Mouse (Mus musculus): ENCODE results near the gene Crebbp. TPM values are rescaled to one million over a fixed set of nuclear protein-coding genes. Genes with fewer than 3 reads are reported as not detected.

Crebbp gene
- polyA plus RNA-seq, 1 experiment from 2014 or later: 28.8 TPM

DNA sequence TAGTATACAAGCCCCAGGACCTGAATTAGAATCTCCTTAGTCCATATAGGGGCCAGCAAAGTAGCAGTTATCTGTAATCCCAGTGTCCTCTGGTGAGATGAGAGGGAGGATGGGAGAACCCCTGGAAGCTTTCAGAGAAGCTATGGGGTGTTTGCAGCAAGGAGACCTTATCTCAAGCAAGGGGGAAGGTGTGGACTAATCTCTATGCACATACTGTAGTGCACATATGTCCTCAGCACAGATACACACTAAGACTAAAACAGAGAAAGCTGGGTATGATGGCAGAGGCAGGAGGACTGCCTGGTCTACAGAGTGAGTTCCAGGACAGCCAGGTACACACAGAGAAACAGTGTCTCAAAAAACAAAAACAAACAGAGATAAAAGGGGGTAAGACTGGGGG lies 21.8 kb upstream of the Crebbp start:
- DNase-seq (ENCODE audit: low spot score): no peak
- no peak overlapping the region for H3K4me2 ChIP-seq (ENCODE audit: low read length)
- no peaks in the 10 kb centered on the region for H3K27me3 ChIP-seq (ENCODE audit: insufficient read depth, low read length)
- no peak for ATAC-seq (replicated peaks; ENCODE audit: low FRiP score, low read depth)
- H3K9me3 ChIP-seq (replicated peaks; ENCODE audit: low read length): no peaks in the 10 kb centered on the region
- no peak overlapping the region for H3K4me3 ChIP-seq (replicated peaks; ENCODE audit: low read depth, low read length)
- no peaks in the 10 kb centered on the region for H3K36me3 ChIP-seq (ENCODE audit: insufficient read depth, low read length)
- no peak overlapping the region for H3K27ac ChIP-seq
- no peak overlapping the region for H3K9ac ChIP-seq (ENCODE audit: low read depth, low read length)
- no peak for TF ChIP-seq CTCF (IDR thresholded peaks at IDR 0.05; ENCODE audit: low read depth)
- H3K4me1 ChIP-seq (replicated peaks; ENCODE audit: insufficient read depth, low read length): no peaks in the 10 kb centered on the region

DNA sequence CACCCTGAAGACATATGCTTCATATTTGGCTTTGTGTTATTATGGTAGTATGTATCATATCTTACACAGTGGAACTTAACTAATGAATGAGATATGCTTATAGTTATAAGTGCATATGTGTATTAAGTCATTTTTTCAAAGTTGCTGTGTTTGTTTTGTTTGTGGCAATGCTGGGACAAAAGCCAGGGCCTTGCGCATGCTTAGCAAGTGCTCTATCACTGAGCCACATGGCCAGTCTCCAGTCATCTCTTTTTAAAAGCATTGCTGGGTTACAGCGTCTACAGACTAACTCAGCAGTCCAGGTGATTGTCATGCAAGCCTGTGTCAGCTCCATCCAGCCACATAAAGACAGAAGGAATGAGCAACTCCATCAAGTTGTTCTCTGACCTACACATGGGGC lies 12.0 kb upstream of the Crebbp start:
- Histone ChIP-seq H3K4me1 (replicated peaks; ENCODE audit: insufficient read depth, low read length) (no peaks in the 10 kb centered on the region), H3K27me3 (ENCODE audit: insufficient read depth, low read length) (no peaks in the 10 kb centered on the region), H3K27ac (no peak overlapping the region), H3K4me3 (replicated peaks; ENCODE audit: low read depth, low read length) (no peak overlapping the region), H3K9ac (ENCODE audit: low read depth, low read length) (no peak overlapping the region), H3K36me3 (ENCODE audit: insufficient read depth, low read length) (no peaks in the 10 kb centered on the region), H3K9me3 (replicated peaks; ENCODE audit: low read length) (no peaks in the 10 kb centered on the region), H3K4me2 (ENCODE audit: low read length) (no peak overlapping the region)
- DNase-seq (ENCODE audit: low spot score): no peak
- no peak for TF ChIP-seq CTCF (IDR thresholded peaks at IDR 0.05; ENCODE audit: low read depth)
- ATAC-seq (replicated peaks; ENCODE audit: low FRiP score, low read depth): no peak
- WGBS: 84% methylated on average over 2 of the region's 2 CpGs

GRCm38 (mm10) chr16:4214631-4215240 lies 939 bp upstream of the Crebbp start:
- Histone ChIP-seq H3K9ac (ENCODE audit: low read depth, low read length) (peak overlapping the region; percentile 98), H3K4me2 (ENCODE audit: low read length) (peak overlapping the region; percentile 85), H3K36me3 (ENCODE audit: insufficient read depth, low read length) (no peaks in the 10 kb centered on the region), H3K4me3 (replicated peaks; ENCODE audit: low read depth, low read length) (peak overlapping the region; percentile 73), H3K27me3 (ENCODE audit: insufficient read depth, low read length) (no peaks in the 10 kb centered on the region), H3K27ac (no peak overlapping the region), H3K9me3 (replicated peaks; ENCODE audit: low read length) (no peaks in the 10 kb centered on the region), H3K4me1 (replicated peaks; ENCODE audit: insufficient read depth, low read length) (no peaks in the 10 kb centered on the region)
- DNase-seq (ENCODE audit: low spot score) (no peak), ATAC-seq (replicated peaks; ENCODE audit: low FRiP score, low read depth) (0 out of 2 replicates have a peak, but pooled peaks have one; percentile 1)
- TF ChIP-seq CTCF (IDR thresholded peaks at IDR 0.05; ENCODE audit: low read depth): no peak
- 44% methylated on average over 10 of the region's 10 CpGs for WGBS

DNA sequence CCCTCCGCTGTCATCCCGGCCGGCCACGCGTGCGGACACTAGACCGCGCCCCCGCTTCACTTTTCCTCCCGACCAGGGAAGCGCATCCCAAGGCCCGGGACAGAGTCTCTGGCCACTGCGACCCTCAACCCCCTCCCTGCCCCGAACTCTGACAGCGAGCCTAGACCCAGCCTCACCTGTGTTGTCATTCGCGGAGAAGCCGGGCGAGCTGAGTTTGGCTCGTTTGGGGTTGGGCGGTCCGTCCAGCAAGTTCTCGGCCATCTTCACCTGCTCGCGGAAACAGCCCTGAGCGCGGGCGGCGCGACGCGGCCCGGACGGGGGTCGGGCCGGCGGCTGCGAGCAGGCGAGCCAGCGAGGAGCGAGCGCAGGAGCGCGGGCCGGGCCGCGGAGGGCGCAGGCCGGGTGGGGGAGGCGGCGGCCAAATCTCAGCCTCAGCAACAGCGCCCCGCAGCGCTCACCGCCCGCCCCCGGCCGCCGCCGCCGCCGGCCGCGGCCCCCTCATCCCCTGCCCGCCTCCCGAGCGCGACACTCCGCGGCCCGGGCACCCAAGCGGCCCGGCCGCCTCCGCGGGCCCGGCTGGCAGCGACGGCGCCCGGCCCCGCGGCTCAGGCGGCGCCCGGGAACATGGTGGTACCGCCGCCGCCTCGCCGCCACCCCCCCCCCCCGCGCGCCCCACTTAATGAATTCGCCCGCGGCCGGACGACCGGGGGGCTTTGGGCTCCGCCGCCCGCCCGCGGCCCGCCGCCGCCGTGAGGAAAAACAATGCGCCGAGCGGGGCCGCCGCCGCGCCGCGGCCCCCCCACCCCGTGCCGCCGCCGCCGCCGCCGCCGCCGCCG lies 616 bp downstream of the Crebbp start:
- H3K4me1 ChIP-seq (replicated peaks; ENCODE audit: insufficient read depth, low read length): no peaks in the 10 kb centered on the region
- peak overlapping the region; percentile 85 for H3K4me2 ChIP-seq (ENCODE audit: low read length)
- DNase-seq (ENCODE audit: low spot score): peak; percentile 76
- H3K27ac ChIP-seq: peak overlapping the region; percentile 99
- H3K4me3 ChIP-seq (replicated peaks; ENCODE audit: low read depth, low read length): peak overlapping the region; percentile 73
- peak; percentile 70 for ATAC-seq (replicated peaks; ENCODE audit: low FRiP score, low read depth)
- 0 out of 2 replicates have a peak, but pooled peaks cover 2% of the 10 kb centered on the region for H3K36me3 ChIP-seq (ENCODE audit: insufficient read depth, low read length)
- no peaks in the 10 kb centered on the region for H3K27me3 ChIP-seq (ENCODE audit: insufficient read depth, low read length)
- H3K9me3 ChIP-seq (replicated peaks; ENCODE audit: low read length): no peaks in the 10 kb centered on the region
- WGBS: under 1% methylated on average over 61 of the region's 128 CpGs
- H3K9ac ChIP-seq (ENCODE audit: low read depth, low read length): peak overlapping the region; percentile 98
- TF ChIP-seq CTCF (IDR thresholded peaks at IDR 0.05; ENCODE audit: low read depth): no peak; the same call in 1 of the 2 replicates

DNA sequence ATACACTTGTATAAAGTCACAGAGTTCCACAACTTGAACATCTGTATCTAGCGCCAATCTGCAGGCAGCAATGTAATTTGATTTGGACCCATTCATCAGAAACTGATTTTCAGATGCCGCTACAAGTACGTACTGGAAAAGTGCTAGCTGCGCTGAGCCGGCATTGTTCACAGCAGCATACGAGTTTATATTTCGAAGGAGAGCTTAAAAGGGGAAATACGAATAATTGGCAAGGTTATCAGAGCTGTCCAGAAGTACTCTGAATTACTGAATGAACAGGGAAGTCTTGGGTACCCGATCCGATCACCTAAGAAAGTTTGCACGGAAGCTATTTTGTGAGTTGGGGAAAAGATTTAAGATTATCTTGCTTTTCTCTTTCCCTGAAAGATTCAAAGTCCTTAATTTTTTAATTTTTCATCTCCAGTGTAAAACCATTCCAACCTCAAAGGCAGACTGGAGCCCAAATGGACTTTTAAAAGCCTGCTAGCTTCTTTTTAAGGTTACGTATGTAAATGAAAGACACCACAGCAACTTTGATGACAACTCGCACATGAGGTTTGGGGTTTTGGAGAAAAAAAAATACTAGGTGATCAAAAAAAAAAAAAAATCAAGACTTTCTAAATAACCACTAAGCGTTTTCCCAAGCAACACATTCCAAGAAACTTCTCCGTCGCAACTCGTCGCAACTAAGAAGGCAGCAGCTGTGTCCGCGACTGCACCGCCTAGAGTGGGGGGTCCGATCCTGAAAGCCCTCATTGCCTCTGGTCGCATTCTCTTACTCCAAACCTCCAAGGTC lies 1.4 kb downstream of the Crebbp start:
- ATAC-seq (replicated peaks; ENCODE audit: low FRiP score, low read depth) (no peak), DNase-seq (ENCODE audit: low spot score) (no peak)
- no peak for TF ChIP-seq CTCF (IDR thresholded peaks at IDR 0.05; ENCODE audit: low read depth)
- WGBS: 2% methylated on average over 23 of the region's 23 CpGs
- Histone ChIP-seq H3K36me3 (ENCODE audit: insufficient read depth, low read length) (0 out of 2 replicates have a peak, but pooled peaks cover 3% of the 10 kb centered on the region), H3K4me2 (ENCODE audit: low read length) (peak overlapping the region; percentile 85), H3K9ac (ENCODE audit: low read depth, low read length) (peak overlapping the region; percentile 98), H3K4me3 (replicated peaks; ENCODE audit: low read depth, low read length) (peak overlapping the region; percentile 73), H3K27me3 (ENCODE audit: insufficient read depth, low read length) (no peaks in the 10 kb centered on the region), H3K9me3 (replicated peaks; ENCODE audit: low read length) (no peaks in the 10 kb centered on the region), H3K4me1 (replicated peaks; ENCODE audit: insufficient read depth, low read length) (no peaks in the 10 kb centered on the region), H3K27ac (peak overlapping the region; percentile 99)

- 57% methylated on average over 1 of the region's 1 CpGs for WGBS
- Histone ChIP-seq H3K9ac (ENCODE audit: low read depth, low read length) (no peak overlapping the region), H3K27me3 (ENCODE audit: insufficient read depth, low read length) (no peaks in the 10 kb centered on the region), H3K4me3 (replicated peaks; ENCODE audit: low read depth, low read length) (no peak overlapping the region), H3K4me2 (ENCODE audit: low read length) (peak overlapping the region; percentile 0; the same call in 1 of the 2 replicates), H3K4me1 (replicated peaks; ENCODE audit: insufficient read depth, low read length) (no peaks in the 10 kb centered on the region), H3K36me3 (ENCODE audit: insufficient read depth, low read length) (0 out of 2 replicates have a peak, but pooled peaks cover 3% of the 10 kb centered on the region), H3K9me3 (replicated peaks; ENCODE audit: low read length) (no peaks in the 10 kb centered on the region), H3K27ac (no peak overlapping the region)
- ATAC-seq (replicated peaks; ENCODE audit: low FRiP score, low read depth) (no peak), DNase-seq (ENCODE audit: low spot score) (no peak)
- TF ChIP-seq CTCF (IDR thresholded peaks at IDR 0.05; ENCODE audit: low read depth): no peak; the same call in 1 of the 2 replicates
Measured at GRCm38 (mm10) chr16:4210290-4210689, 3.5 kb downstream of the Crebbp start.
